Mouse (Mus musculus) cortical plate, adult 2 months (tissue): ENCODE data around the gene Fxyd7. TPM values are rescaled to one million over a fixed set of nuclear protein-coding genes. Genes with fewer than 3 reads are reported as not detected.
A peak's percentile ranks its signal among the peaks of the same experiment; 100 is the strongest.

Experiments
- H3K27ac ChIP-seq: fragments of 200-500 bp; 2 replicates; pipeline ENCODE4 v1.5.1; 2012; ENCODE audit warnings: low read length, control low read depth, inconsistent platforms; ENCODE audit not compliant: insufficient read depth
- H3K4me1 ChIP-seq: fragments of 200-500 bp; 2 replicates; pipeline ENCODE4 v1.6.1; 2011; ENCODE audit warnings: low read length; ENCODE audit not compliant: control insufficient read depth, insufficient read depth
- H3K4me3 ChIP-seq: fragments of 200-500 bp; 2 replicates; pipeline ENCODE4 v1.5.1; 2011; ENCODE audit warnings: mild to moderate bottlenecking, low read length, control low read depth; ENCODE audit not compliant: insufficient read depth
- CTCF ChIP-seq: fragments of 200-500 bp; IDR thresholded peaks from 2 replicates; pipeline ENCODE4 v1.5.1; 2011; ENCODE audit warnings: mild to moderate bottlenecking, control low read depth, low read length; ENCODE audit not compliant: insufficient read depth; ENCODE audit errors: extremely low read depth
- POLR2A ChIP-seq: fragments of 200-500 bp; IDR thresholded peaks from 2 replicates; pipeline ENCODE4 v1.6.1; 2011; ENCODE audit warnings: mild to moderate bottlenecking, low read length, control low read depth; ENCODE audit not compliant: insufficient read depth; ENCODE audit errors: extremely low read depth
- polyA plus RNA-seq: library from polyadenylated mRNA; depleted of rRNA; stranded (reverse); fragments of >200 nt; gene quantifications from 2 replicates; pipeline ENCODE4 v1.2.3, GENCODE M21; 2012

Fxyd7 gene
- polyA plus RNA-seq, 1 experiment, result 426 TPM

DNA sequence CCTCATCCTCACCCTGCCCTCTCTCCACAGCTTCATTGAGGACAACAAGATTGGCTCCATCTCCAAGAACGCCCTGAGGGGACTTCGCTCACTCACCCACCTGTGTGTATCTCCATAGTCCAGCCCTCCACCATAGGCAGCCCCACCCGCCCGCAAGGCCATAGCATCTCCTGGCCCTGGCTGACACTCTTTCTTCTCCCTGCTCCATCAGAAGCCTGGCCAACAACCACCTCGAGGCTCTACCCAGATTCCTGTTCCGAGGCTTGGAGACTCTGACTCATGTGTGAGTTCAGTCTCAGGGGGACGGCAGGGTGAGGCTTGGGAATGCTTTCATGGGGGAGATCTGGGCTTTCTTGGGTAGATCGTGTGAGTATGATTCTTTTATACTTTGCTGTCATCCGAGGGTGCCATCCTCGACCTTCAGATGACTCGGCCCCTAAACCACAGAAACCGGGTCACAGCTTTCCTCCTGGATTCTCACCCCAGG is 11.8 kb upstream of the Fxyd7 start:
- no peak for TF ChIP-seq POLR2A
- TF ChIP-seq CTCF, result no peak
- H3K4me1 ChIP-seq, result 0 out of 2 replicates have a peak, but pooled peaks cover 2% of the 10 kb centered on the region

DNA sequence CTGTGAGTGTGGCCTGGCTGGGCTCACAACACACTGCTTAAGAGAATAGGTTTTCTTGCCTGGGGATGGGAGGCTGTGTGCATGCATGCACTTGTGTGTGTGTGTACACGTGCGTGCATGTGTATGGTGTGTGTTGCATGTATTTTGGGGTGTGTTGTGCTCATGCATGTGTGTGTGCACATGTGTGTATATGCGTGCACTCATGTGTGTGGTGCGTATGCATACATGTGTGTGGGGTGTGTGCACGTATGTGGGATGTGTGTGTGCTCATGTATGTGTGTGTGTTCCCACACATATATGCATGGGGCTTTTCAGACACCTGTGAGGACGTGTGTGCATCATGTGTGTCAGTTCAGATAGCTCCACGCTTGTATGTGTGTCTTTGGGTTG is 9.3 kb upstream of the Fxyd7 start:
- H3K4me1 ChIP-seq, result 0 out of 2 replicates have a peak, but pooled peaks cover 2% of the 10 kb centered on the region
- H3K27ac ChIP-seq, result 0 out of 2 replicates have a peak overlapping the region, but pooled peaks have one; percentile 7
- TF ChIP-seq POLR2A, result no peak
- no peak for TF ChIP-seq CTCF
- 0 out of 2 replicates have a peak overlapping the region, but pooled peaks have one; percentile 18 for H3K4me3 ChIP-seq

More for the DNA sequence above, 11.8 kb upstream of the Fxyd7 start:
- Histone ChIP-seq H3K27ac (no peak overlapping the region), H3K4me3 (no peak overlapping the region)

DNA sequence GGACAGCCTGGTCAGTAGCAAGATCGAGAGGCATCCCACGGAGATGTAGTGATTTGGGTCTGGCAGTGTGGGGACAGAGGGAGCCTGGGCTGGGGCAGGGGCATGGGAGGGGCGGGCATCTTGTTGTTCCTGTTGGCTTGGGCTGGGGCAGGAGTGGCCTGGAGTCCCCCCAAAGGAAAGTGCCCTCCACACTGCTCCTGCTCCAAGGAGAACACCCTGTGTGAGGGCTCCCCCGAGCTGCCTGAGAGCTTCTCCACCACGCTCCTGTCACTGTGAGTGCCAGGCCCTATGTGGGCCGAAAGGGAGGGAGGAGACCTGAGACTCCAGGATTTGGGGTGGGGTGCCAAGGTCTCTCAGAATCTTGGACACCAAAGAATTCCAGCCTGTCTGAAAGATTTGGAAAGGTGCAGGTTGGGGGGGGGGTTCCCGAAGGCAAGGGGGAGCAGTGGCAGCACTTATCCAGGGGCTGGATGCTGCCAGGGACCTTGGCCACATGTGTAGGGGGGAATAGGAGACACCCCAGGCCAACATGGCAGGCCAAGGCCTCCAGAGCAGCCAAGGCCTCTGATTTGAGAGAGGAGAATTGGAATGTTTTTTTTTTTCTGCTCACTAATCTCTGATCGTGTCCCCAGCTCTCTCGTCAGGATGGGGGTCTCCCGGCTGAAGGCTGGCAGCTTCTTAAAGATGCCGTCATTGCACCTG is 8.8 kb upstream of the Fxyd7 start:
- H3K4me1 ChIP-seq, result 0 out of 2 replicates have a peak, but pooled peaks cover 2% of the 10 kb centered on the region
- H3K4me3 ChIP-seq, result 0 out of 2 replicates have a peak overlapping the region, but pooled peaks have one; percentile 18
- 0 out of 2 replicates have a peak overlapping the region, but pooled peaks have one; percentile 1 for H3K27ac ChIP-seq
- TF ChIP-seq CTCF (no peak), POLR2A (no peak)

DNA sequence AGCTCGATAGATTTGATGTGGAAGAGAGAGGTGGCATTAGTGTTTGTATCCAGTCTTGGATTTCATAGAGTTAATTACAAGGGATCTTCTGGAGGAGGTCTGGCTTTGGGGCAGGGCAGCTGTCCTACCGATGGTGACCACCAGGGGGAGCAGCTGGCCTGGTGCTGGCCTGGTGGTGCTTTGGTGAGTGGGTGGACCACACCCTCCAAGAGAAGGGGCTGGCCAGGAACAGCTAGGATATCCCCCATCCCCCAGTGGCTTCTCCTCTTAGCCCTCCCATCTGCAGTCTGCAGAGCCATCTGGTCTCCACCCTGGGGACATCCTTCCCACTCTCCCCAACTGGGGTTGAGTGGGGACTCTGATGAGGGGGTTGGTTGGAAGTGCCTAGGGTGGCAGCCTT is 7.8 kb upstream of the Fxyd7 start, which contains the start of gene Lgi4:
TSS of gene Lgi4 (plus strand) at position 235 of the 400 bp plus-strand sequence.
- 0 out of 2 replicates have a peak within 1 kb of the TSS, but pooled peaks have one; percentile 1 for H3K27ac ChIP-seq
- H3K4me1 ChIP-seq, result 0 out of 2 replicates have a peak, but pooled peaks cover 2% of the 10 kb centered on the region
- no peak within 1 kb of the TSS for H3K4me3 ChIP-seq
- TF ChIP-seq POLR2A (no peak), CTCF (peak; percentile 81)

DNA sequence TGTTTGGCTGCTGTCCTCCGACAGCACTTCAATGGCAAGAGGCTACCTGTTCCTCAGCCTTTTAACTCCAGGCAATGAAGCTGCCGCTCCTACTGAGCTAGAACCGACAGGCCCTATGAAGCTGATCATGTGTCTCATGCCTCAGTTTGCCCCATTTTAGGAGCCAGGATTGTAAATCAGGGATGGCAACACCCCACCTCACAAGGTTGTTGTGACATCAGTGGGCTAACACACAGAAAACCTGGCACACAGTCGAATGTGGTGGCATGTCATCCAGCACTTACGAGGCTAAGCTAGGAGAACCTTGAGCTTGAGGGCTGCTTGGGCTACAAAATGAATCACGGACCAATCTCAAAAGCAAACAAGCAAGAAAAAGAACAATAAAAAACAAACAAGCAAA is 6.9 kb upstream of the Fxyd7 start:
- Histone ChIP-seq H3K4me1 (0 out of 2 replicates have a peak, but pooled peaks cover 2% of the 10 kb centered on the region), H3K4me3 (no peak overlapping the region), H3K27ac (no peak overlapping the region)
- TF ChIP-seq POLR2A (no peak), CTCF (no peak)

DNA sequence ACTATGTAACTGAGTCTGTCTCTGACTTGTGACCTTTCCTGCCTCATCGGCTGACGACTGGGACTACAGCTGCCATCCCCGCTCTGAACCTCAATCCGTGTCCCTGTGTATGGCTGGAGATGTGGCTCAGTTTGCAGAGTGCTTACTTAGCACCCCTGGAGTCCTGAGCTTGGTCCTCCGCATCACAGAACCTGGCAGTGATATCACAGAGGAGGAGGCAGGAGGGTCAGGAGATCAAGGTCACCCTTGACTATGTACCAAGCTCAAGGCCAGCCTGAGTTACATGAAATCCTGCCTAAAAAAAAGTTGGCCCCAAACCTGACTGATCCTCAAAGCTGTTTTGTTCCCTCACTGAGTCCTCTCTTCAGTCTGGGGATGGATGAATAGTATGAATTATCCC is 6.5 kb upstream of the Fxyd7 start:
- TF ChIP-seq CTCF (no peak), POLR2A (no peak)
- Histone ChIP-seq H3K4me3 (no peak overlapping the region), H3K27ac (no peak overlapping the region), H3K4me1 (0 out of 2 replicates have a peak, but pooled peaks cover 2% of the 10 kb centered on the region)

DNA sequence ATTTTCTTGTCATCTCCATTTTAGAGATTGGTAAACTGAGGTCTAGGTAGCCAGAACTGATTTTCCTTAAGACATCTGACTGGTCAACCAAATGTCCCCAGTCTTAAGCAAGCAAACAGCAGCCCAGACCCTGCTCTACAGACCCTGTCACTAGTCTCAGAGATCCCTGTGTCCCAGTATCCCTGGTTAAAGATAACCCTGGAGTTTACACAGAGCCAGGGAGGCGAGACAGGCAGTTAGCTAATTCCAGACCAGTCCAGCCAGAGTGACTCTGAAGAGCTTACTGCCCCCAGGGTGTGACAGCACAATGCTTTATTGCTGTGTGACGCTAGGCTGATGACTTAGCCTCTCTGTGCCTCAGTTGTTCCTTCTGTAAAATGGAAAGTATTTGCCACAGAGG is 5.8 kb upstream of the Fxyd7 start, which contains the start of gene Fxyd1:
TSS of gene Fxyd1 (minus strand) at position 129 of the 400 bp plus-strand sequence.
- H3K27ac ChIP-seq, result no peak within 1 kb of the TSS
- no peak for TF ChIP-seq POLR2A
- no peak for TF ChIP-seq CTCF
- H3K4me3 ChIP-seq, result no peak within 1 kb of the TSS
- 0 out of 2 replicates have a peak, but pooled peaks cover 2% of the 10 kb centered on the region for H3K4me1 ChIP-seq

DNA sequence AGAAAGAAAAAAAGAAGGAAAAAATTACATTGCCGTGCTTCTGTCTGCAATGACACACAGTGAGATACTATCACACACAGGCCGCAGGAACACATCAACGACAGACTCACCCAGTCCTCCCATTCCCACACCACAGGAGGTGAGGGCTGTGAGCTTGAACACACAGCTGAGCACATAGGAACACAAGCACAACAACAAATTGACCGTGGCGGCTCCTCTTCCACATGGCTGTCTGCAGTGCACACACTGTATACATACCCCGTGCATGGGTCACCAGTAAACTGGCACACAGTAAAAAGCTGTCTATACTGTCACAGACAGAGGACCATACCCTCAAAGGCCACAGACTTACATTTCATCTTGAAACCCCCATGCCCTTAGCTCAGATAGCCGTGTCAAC is 5.2 kb upstream of the Fxyd7 start:
- 0 out of 2 replicates have a peak, but pooled peaks cover 2% of the 10 kb centered on the region for H3K4me1 ChIP-seq
- no peak overlapping the region for H3K27ac ChIP-seq
- no peak for TF ChIP-seq CTCF
- no peak for TF ChIP-seq POLR2A
- no peak overlapping the region for H3K4me3 ChIP-seq

DNA sequence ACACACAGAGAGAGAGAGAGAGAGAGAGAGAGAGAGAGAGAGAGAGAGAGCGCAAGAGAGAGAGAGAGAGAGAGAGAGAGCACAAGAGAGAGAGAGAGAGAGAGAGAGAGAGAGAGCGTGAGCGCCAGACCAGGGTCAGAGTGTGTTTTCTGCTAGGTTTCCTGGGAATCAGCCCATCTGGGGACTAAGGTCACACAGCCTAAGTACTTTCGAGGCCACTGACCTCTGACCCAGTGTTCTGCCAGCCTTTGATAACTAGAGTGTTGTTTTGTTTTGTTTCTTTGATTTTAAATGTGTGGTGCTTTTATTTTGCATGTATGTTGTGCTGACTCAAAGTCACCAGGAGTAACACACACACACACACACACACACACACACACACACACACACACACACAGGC is 4.6 kb upstream of the Fxyd7 start:
- Histone ChIP-seq H3K4me1 (0 out of 2 replicates have a peak, but pooled peaks cover 2% of the 10 kb centered on the region), H3K4me3 (no peak overlapping the region), H3K27ac (no peak overlapping the region)
- TF ChIP-seq POLR2A (no peak), CTCF (no peak)
